Mouse (Mus musculus): ENCODE data around the gene Grm1.

- TF ChIP-seq GATA1 (IDR thresholded peaks at IDR 0.05; ENCODE audit: borderline replicate concordance, low read length) (no peak), FLI1 (IDR thresholded peaks at IDR 0.05; ENCODE audit: low read length) (no peak)
These were observed 210.0 kb downstream of the Grm1 start for GRCm38 (mm10) chr10:10872142-10872541.
